Mouse (Mus musculus) thymus, postnatal 0 days (tissue): Measurements from ENCODE around the gene Gsg1l. TPM values are rescaled to one million over a fixed set of nuclear protein-coding genes. Genes with fewer than 3 reads are reported as not detected.

Source experiments
- DNase-seq: peaks from one replicate; pipeline ENCODE4 v3.0.0-alpha.2; 2015; ENCODE audit warnings: low spot score
- polyA plus RNA-seq: library from polyadenylated mRNA; unstranded; fragments of >200 nt; fragmentation: Nextera tagmentation; extraction: Ambion mirVana; gene quantifications from 2 replicates; pipeline ENCODE4 v1.2.1, GENCODE M21; 2015

The Gsg1l gene
- polyA plus RNA-seq, 1 experiment from 2014 or later = not detected

DNA sequence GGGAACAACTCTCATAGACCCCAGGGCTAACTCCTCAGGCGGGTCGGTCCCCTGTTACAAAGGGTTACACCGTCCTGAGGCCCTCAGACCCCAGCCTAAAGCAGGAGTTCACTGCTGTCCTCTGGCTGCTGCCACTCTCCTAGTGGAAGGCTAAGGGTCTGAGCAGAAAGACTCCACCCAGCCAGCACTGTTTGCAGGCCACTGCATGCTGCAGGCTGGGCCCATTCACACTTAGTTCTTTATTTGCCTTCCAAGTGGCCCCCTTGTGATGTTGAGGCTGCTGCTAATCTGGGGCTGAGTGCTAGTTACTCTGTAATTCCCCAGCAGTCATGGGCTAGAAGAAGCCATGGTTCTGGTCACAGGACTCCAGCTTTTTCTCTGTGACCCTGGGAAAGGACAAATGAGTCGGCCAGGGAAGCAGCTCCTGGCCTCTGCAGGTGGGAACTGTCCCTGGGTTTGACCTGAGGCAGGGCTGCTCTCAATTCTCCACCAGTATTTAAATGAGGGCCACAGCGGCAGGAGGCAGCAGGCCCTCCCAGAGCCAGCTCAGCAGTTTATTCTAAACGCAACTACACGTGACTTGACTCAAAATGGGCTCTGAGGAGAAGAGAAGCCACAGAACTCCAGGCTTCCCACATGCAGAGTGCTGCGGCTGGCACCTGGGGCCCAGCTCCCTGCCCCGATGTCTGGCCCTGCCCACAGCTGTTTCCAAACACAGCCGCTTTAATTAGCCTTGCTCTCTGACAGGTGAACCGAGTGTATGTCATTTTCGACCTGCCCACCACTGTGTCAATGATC, 210.6 kb downstream of the Gsg1l start:
- DNase-seq = no peak

DNA sequence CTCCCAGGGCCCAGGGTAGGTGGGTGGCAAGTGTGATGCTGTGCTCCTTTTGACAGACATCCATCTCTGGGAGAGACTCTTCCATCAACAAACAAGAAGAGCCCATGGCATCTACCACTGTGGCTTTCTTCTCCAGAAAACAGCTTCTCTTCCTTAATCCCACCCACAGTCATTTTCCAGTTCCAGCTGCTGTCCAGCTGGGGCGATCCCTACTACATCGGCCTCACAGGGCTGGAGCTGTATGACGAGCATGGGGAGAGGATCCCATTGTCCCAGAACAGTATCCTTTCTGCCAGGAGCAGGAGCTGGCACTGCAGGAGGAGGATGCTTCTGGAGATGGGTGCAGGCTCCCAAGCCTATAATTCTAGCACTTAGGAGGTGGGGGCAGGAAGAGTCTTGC, 213.6 kb downstream of the Gsg1l start:
- DNase-seq = no peak

DNA sequence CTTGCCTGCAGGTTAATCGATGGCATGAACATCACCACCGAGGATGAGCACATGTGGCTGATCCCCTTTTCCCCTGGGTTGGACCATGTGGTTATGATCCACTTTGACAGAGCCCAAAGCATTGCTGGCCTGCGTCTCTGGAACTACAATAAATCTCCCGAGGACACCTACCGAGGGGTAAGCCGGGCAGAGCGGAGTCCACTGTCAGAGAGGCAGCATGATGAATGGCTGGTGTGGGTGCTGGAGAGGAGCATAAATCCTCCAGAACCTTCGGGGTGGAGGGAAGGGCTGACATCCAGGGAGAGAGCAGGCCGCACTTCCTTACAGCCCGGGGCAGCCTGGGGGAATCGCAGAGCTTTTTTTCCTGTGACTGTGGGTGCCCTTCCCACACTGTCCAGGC, 217.0 kb downstream of the Gsg1l start:
- DNase-seq = no peak

DNA sequence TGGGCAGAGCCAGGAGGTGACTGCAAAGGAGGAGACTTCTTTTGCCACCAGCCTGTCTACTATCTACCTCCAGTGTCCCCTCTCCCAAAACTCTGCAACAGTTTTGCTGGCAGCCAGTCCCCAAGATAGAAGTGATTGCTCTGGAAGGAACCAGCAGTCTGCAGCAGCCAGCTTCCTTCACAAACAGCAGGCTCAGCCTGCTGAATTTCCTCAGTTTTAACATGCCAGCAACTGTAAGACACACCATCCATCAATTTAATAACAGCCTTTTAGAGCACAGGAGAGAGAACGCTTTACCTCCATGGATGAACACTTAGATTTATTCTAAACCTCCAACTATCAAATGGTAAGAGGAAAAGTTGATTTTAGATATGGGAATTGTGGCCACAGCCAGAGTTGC, 218.2 kb downstream of the Gsg1l start:
- no peak for DNase-seq

DNA sequence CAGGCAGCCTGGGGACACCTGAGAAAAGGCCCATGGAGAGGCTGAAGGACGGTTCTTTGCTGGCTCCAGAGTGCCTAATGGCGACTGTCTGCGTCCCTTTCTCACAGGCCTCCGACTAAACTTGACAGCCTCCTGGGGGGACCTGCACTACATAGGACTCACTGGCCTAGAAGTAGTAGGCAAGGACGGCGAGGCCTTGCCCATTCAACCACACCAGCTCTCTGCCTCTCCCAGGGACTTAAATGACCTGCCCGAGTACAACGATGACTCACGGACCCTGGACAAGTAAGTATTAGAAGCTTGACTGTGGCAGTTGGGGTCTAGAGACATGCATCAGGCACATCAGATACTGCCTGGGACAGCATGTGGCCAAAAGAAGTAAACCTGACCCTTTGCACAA, 221.8 kb downstream of the Gsg1l start:
- DNase-seq = no peak

GRCm38 (mm10) chr7:125859564-125859963, 222.6 kb downstream of the Gsg1l start:
- DNase-seq = no peak

DNA sequence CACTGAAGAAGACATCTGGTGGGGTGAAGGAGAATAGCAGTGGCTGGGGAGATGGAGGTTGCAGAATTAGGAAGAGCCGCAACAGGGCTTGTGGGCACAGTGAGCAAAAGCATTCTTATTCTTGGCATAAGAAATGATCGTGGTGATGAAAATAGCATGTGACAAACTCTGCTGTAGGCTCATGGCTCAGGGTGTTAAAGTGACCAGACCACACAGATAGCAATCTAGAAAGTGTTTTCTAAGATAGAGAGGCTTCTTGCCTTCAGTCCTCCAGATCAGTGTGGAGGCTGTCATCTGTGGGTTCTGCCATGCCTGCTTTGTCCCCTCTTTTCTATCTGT, 234.7 kb downstream of the Gsg1l start:
- no peak for DNase-seq

GRCm38 (mm10) chr7:125846866-125847527, 235.2 kb downstream of the Gsg1l start:
- no peak for DNase-seq

GRCm38 (mm10) chr7:125845611-125846010, 236.6 kb downstream of the Gsg1l start:
- no peak for DNase-seq

DNA sequence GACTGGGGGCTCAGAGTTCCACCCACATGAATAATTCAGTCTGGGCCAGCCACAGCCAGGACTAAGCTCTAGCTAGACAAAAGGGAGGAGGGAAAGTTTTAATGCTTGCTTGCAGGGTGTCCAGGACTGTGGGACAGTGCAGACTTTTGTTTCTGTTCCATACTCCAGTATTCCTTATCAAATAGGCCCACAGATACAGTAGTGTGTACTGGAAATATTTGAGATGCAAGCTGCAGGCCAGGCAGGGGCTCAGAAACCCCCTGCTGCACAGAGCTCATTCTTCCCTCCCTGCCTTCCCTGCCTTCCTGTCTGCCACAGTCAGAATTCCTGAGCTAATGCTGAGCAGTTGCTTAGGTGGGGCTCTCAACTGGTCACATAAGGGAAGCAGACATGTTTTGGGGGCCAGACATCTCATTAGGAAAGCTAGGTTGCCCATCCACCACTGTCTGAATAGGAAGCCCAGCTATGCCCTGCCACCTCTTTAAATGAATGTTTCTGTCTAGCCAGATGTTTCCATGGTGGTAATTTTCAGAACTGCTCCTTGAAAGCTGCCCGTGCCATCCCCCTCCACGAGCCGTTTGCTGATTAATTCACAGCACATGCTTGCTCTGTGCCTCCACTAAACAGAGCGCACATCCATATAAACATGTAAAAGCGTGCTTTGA, 244.0 kb downstream of the Gsg1l start:
- DNase-seq = no peak

DNA sequence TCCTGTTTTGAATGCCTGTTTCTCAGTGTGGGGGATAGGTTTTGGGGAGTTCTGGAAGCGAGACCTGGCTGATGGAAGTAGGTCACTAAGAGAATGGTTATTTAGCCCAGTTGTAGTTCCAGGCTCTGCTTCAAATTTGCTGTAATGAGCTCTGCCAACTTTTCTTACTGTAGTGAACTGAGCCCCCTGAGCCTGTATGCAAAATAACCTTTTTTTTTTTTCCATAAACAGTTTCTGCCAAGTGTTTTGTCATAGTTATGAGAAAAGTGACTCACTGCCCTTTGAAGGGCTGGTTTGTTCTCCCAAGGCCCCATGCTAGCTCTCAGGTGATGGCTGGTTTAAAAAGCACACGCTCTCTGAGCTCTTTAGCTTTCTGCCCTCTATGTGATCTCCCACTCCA, 248.7 kb downstream of the Gsg1l start:
- DNase-seq = no peak

- no peak for DNase-seq
Measured at GRCm38 (mm10) chr7:125832767-125833166, 249.4 kb downstream of the Gsg1l start.

GRCm38 (mm10) chr7:125829121-125829666, 253.0 kb downstream of the Gsg1l start:
- DNase-seq = no peak

- DNase-seq = no peak
Measured at GRCm38 (mm10) chr7:125828561-125828960, 253.7 kb downstream of the Gsg1l start.

Other genes with a start within 250 kb of the Gsg1l start
- 46.8 and 56.5 TPM in 2 replicates for gene Xpo6, start 118.1 kb upstream of the Gsg1l start, polyA plus RNA-seq
- 17.9 and 19.1 TPM in 2 replicates for gene Sbk1, start 190.2 kb upstream of the Gsg1l start, polyA plus RNA-seq